In genomic region chr4:53397280-53398117, GRCm38 (mm10) we compare ENCODE assay signal across 11 mouse cellular contexts. TPM values are rescaled to one million over a fixed set of nuclear protein-coding genes. Genes with fewer than 3 reads are reported as not detected.
DNase-seq lines count a peak whose midpoint lies in the region; ATAC-seq and TF ChIP-seq lines count a peak whose summit lies in the region.
"Had no signal": no experiment of that assay in that cellular context is flagged by ENCODE, and none has a peak within 500 bp of the region (broad histone marks: within the 10 kb centered on the region; RNA-seq: fewer than 3 reads in every experiment).

No protein-coding gene starts in this region.

- H3K27me3 ChIP-seq in limb, embryonic 13.5 days = no peaks in the 10 kb centered on the region
- H3K27me3 ChIP-seq in limb, embryonic 10.5 days (ENCODE audit: low read depth, poor library complexity, severe bottlenecking) = no peaks in the 10 kb centered on the region
- no peaks in the 10 kb centered on the region for H3K27me3 ChIP-seq in stomach, postnatal 0 days (ENCODE audit: control insufficient read depth, insufficient read depth, low read length)
- H3K27me3 ChIP-seq: midbrain, embryonic 12.5 days; Patski had no signal

- peak overlapping the region; percentile 22 for H3K27ac ChIP-seq in limb, embryonic 13.5 days
- no peak overlapping the region for H3K27ac ChIP-seq in limb, embryonic 10.5 days
- H3K27ac ChIP-seq in bone marrow macrophage, adult 2 months (ENCODE audit: insufficient read depth, low read depth, low read length) = peak overlapping the region; percentile 9; the same call in 1 of the 2 replicates
- H3K27ac ChIP-seq in stomach, postnatal 0 days (replicated peaks) = no peak overlapping the region
- H3K27ac ChIP-seq: hindbrain, embryonic 10.5 days; midbrain, embryonic 12.5 days had no signal

- peaks cover 21% of the 10 kb centered on the region; the same call in 1 of the 2 replicates for H3K4me1 ChIP-seq in limb, embryonic 13.5 days
- H3K4me1 ChIP-seq in limb, embryonic 10.5 days = peaks cover 20% of the 10 kb centered on the region; the same call in 1 of the 2 replicates
- peaks cover 18% of the 10 kb centered on the region for H3K4me1 ChIP-seq in bone marrow macrophage, adult 2 months (ENCODE audit: control insufficient read depth, insufficient read depth, low read length)
- peaks cover 10% of the 10 kb centered on the region; the same call in 1 of the 2 replicates for H3K4me1 ChIP-seq in stomach, postnatal 0 days (replicated peaks; ENCODE audit: control insufficient read depth, insufficient read depth)
- H3K4me1 ChIP-seq: hindbrain, embryonic 10.5 days; midbrain, embryonic 12.5 days had no signal

- no peaks in the 10 kb centered on the region for H3K9me3 ChIP-seq in limb, embryonic 13.5 days
- no peaks in the 10 kb centered on the region for H3K9me3 ChIP-seq in limb, embryonic 10.5 days (replicated peaks)
- no peaks in the 10 kb centered on the region for H3K9me3 ChIP-seq in stomach, postnatal 0 days (ENCODE audit: control insufficient read depth, low read length)
- H3K9me3 ChIP-seq: hindbrain, embryonic 10.5 days; midbrain, embryonic 12.5 days had no signal

- 52% methylated on average over 4 of the region's 4 CpGs for WGBS in limb, embryonic 13.5 days
- 80% methylated on average over 4 of the region's 4 CpGs for WGBS in limb, embryonic 10.5 days
- 47% methylated on average over 4 of the region's 4 CpGs for WGBS in stomach, postnatal 0 days

- TF ChIP-seq POLR2A in bone marrow macrophage, adult 2 months (IDR thresholded peaks at IDR 0.05; ENCODE audit: borderline replicate concordance, low read depth, low read length) = no peak

- no peak for TF ChIP-seq EP300 in stomach, postnatal 0 days (optimal IDR thresholded peaks at IDR 0.05)

- no peak for DNase-seq in limb, embryonic 10.5 days (ENCODE audit: low spot score)
- DNase-seq in cerebellum, postnatal 25 days = peak; percentile 53 to 69
- DNase-seq in stomach, postnatal 0 days (ENCODE audit: low spot score) = no peak
- no peak for DNase-seq in left cerebral cortex, adult 8-10 months (ENCODE audit: low spot score in 2 of 2)

- H3K9ac ChIP-seq in limb, embryonic 13.5 days = no peak overlapping the region
- no peak overlapping the region for H3K9ac ChIP-seq in stomach, postnatal 0 days (ENCODE audit: low read length)
- H3K9ac ChIP-seq: midbrain, embryonic 12.5 days had no signal

- no peaks in the 10 kb centered on the region for H3K36me3 ChIP-seq in limb, embryonic 13.5 days
- H3K36me3 ChIP-seq in limb, embryonic 10.5 days = no peaks in the 10 kb centered on the region
- no peaks in the 10 kb centered on the region for H3K36me3 ChIP-seq in stomach, postnatal 0 days (ENCODE audit: control insufficient read depth, insufficient read depth, low read length)
- H3K36me3 ChIP-seq: hindbrain, embryonic 10.5 days; midbrain, embryonic 12.5 days had no signal

- H3K4me2 ChIP-seq in limb, embryonic 13.5 days (replicated peaks) = no peak overlapping the region
- no peak overlapping the region for H3K4me2 ChIP-seq in stomach, postnatal 0 days (replicated peaks; ENCODE audit: low read depth)
- H3K4me2 ChIP-seq: midbrain, embryonic 12.5 days had no signal

- ATAC-seq in limb, embryonic 13.5 days (ENCODE audit: low FRiP score, low read depth) = no peak
- peak; percentile 54 for ATAC-seq in megakaryocyte, adult 5-6 weeks (ENCODE audit: poor library complexity, severe bottlenecking)
- ATAC-seq in stomach, postnatal 0 days (ENCODE audit: low FRiP score, low TSS enrichment) = no peak
- ATAC-seq: Patski had no signal

- H3K4me3 ChIP-seq in limb, embryonic 13.5 days = no peak overlapping the region
- H3K4me3 ChIP-seq in limb, embryonic 10.5 days = no peak overlapping the region
- no peak overlapping the region for H3K4me3 ChIP-seq in bone marrow macrophage, adult 2 months (ENCODE audit: insufficient read depth, low read length)
- H3K4me3 ChIP-seq in stomach, postnatal 0 days (ENCODE audit: low read depth, low read length) = no peak overlapping the region
- H3K4me3 ChIP-seq: erythroblast, embryonic 14.5 days; hindbrain, embryonic 10.5 days; midbrain, embryonic 12.5 days had no signal

- TF ChIP-seq CTCF in bone marrow macrophage, adult 2 months (IDR thresholded peaks at IDR 0.05; ENCODE audit: low read depth, low read length) = no peak
- TF ChIP-seq CTCF in stomach, postnatal 0 days (IDR thresholded peaks at IDR 0.05; ENCODE audit: low read depth) = no peak

RNA-seq across cellular contexts. Expression of gene Slc44a1, which starts 42.7 kb away (rescaled TPM):
- 29.7 and 30.9 TPM in 2 replicates for polyA plus RNA-seq in limb, embryonic 13.5 days (2015; fragmentation: Nextera tagmentation; extraction: Ambion mirVana)
- 10.7 and 18.3 TPM in 2 replicates for polyA plus RNA-seq in limb, embryonic 10.5 days (2016; fragmentation: Nextera tagmentation; extraction: Ambion mirVana)
- 58.3 and 69.4 TPM in 2 replicates for polyA plus RNA-seq in bone marrow macrophage, adult 2 months (2012; ENCODE audit: insufficient read depth, insufficient read length, missing spikeins)
- 11.8 and 12.4 TPM in 2 replicates for total RNA-seq in megakaryocyte, adult 5-6 weeks (2015)
- total RNA-seq in megakaryocyte, adult 5-6 weeks (2017) = 9.1 and 10.1 TPM in 2 replicates
- 31.9 and 33.9 TPM in 2 replicates for polyA plus RNA-seq in stomach, postnatal 0 days (2015; fragmentation: Nextera tagmentation; extraction: Ambion mirVana)
- 10 to 100 TPM; 80.8 to 88.6 (median 85.0) TPM for total RNA-seq in left cerebral cortex, adult 8-10 months (2022)

Comparison
In these comparisons a context has a peak if more than half of its experiments do, and no peak if none do; other contexts are left out.
1. H3K27ac ChIP-seq: peak in limb, embryonic 13.5 days (single experiment) and bone marrow macrophage, adult 2 months (single experiment); none in limb, embryonic 10.5 days (single experiment) and stomach, postnatal 0 days (single experiment).
2. DNase-seq: peak in cerebellum, postnatal 25 days (2 of 2); none in limb, embryonic 10.5 days (single experiment), stomach, postnatal 0 days (single experiment) and left cerebral cortex, adult 8-10 months (0 of 2).